Mouse (Mus musculus) kidney, embryonic 14.5 days (tissue): ENCODE results near the gene Zfp784. TPM values are rescaled to one million over a fixed set of nuclear protein-coding genes. Genes with fewer than 3 reads are reported as not detected.
"Not testable (repeated sequence)": the region's sequence is repeated elsewhere in the genome, so short reads cannot be mapped to it uniquely, and the experiment has no call there.

Experiments
- ATAC-seq: fragments of 200-750 bp; cut with Nextera tagmentation; 2 replicates; pipeline ENCODE4 v1.8.0; 2017; ENCODE audit warnings: moderate number of reproducible peaks, mild to moderate bottlenecking, moderate TSS enrichment, moderate library complexity; ENCODE audit not compliant: low FRiP score, low TSS enrichment
- H3K27ac ChIP-seq: fragments of 300-500 bp; sonication (generic); 2 replicates; pipeline ENCODE4 v1.5.1; 2014; ENCODE audit warnings: low read depth, mild to moderate bottlenecking, low read length, moderate library complexity, mixed read lengths
- H3K27me3 ChIP-seq: fragments of 300-500 bp; sonication (generic); 2 replicates; pipeline ENCODE4 v1.6.1; 2014; ENCODE audit warnings: mild to moderate bottlenecking, low read length; ENCODE audit not compliant: control insufficient read depth, insufficient read depth
- H3K36me3 ChIP-seq: fragments of 300-500 bp; sonication (generic); 2 replicates; pipeline ENCODE4 v1.6.1; 2014; ENCODE audit warnings: low read length, mixed read lengths; ENCODE audit not compliant: control insufficient read depth, insufficient read depth
- H3K4me1 ChIP-seq: fragments of 300-500 bp; sonication (generic); 2 replicates; pipeline ENCODE4 v1.6.1; 2014; ENCODE audit warnings: low read length, mixed read lengths; ENCODE audit not compliant: control insufficient read depth, insufficient read depth
- H3K4me2 ChIP-seq: fragments of 300-500 bp; sonication (generic); replicated peaks from 2 replicates; pipeline ENCODE4 v1.6.1; 2014; ENCODE audit warnings: low read depth, mild to moderate bottlenecking, low read length
- H3K4me3 ChIP-seq: fragments of 300-500 bp; sonication (generic); 2 replicates; pipeline ENCODE4 v1.5.1; 2014; ENCODE audit warnings: mild to moderate bottlenecking, low read length
- H3K9ac ChIP-seq: fragments of 300-500 bp; sonication (generic); 2 replicates; pipeline ENCODE4 v1.6.1; 2014; ENCODE audit warnings: low read depth, mild to moderate bottlenecking, low read length, moderate library complexity
- H3K9me3 ChIP-seq: fragments of 300-500 bp; sonication (generic); 2 replicates; pipeline ENCODE4 v1.6.1; 2016; ENCODE audit warnings: low read length; ENCODE audit not compliant: control insufficient read depth
- WGBS: fragments of 180-500 bp; shearing (Covaris S2); extraction: QIAGEN DNeasy Blood & Tissue Kit; methylation state at CpG from one replicate; pipeline ENCODE4 v1.1.7; 2014; 5-methylcytosine and 5-hydroxymethylcytosine counted together
- polyA plus RNA-seq: library from polyadenylated mRNA; unstranded; fragments of >200 nt; fragmentation: Nextera tagmentation; extraction: Ambion mirVana; gene quantifications from 2 replicates; pipeline ENCODE4 v1.2.1, GENCODE M21; 2014

Zfp784 gene
- polyA plus RNA-seq, 1 experiment from 2014 or later, result 5.0 TPM

DNA sequence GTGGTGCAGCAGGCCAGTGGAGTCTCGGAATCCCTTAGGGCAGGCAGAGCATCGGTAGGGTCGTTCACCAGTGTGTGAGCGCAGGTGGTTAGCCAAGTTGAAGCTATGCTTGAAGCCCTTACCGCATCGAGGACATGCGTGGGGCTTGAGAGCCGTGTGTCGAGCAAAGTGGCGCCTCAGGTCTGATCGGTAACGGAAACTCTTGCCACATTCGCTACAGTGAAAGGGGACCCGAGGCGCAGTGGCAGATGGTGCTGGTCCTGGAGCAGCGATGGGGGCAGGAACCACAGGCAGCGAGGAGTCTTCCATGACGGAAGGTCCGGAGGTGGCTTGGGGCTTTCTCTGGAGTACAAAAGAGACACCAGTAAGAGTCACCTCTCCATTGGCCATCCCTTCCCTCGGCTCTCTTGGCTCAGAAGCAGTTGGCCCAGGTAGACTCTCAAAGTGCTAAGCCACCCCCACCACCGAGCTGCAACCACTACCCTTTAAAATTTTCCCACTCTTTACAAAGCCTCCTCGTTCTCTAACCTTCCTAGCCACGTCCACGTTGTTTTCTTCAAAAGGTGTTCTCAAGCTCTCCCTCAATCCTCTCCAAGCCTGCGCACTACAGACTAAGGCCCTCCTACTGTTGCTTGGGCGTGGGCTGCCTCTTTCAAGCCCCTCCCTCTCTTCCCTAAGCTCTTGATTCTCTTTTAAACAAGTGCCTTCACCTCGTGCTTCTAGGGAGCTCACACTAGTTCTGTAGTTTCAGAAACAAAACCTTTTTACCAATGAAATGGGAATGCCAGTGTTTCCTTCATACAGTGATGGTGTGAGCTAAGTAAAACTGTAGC lies 25.3 kb downstream of the Zfp784 start:
- H3K9ac ChIP-seq, result no peak overlapping the region
- H3K4me3 ChIP-seq, result no peak overlapping the region; the same call in 1 of the 2 replicates
- no peak overlapping the region for H3K27ac ChIP-seq
- H3K27me3 ChIP-seq, result no peaks in the 10 kb centered on the region
- peak overlapping the region; percentile 40 for H3K4me2 ChIP-seq
- 91% methylated on average over 27 of the region's 27 CpGs for WGBS
- peaks cover 52% of the 10 kb centered on the region for H3K36me3 ChIP-seq
- ATAC-seq, result no peak
- peaks cover 2% of the 10 kb centered on the region; the same call in 1 of the 2 replicates for H3K9me3 ChIP-seq
- H3K4me1 ChIP-seq, result peaks cover 3% of the 10 kb centered on the region; the same call in 1 of the 2 replicates

DNA sequence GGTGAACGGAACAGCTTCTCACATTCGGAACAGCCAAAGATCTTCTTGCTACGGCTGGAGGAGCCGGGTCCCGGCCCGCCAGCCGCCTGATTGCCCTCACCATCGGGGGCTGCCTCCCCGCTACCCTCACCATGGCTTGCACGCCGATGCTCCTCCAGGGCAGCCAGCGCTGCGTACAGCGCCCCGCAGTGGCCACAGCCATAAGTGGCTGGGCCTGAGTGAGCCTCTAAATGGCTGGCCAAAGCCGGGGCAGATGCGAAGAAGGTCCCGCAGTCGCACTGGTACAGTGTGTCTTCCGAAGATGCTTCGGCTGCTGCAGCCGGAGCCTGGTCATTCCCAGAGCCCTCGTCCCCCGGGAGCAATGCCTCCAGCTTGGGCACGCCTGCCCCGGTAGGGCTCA lies 30.0 kb downstream of the Zfp784 start:
- Histone ChIP-seq H3K4me1 (peaks cover 2% of the 10 kb centered on the region; the same call in 1 of the 2 replicates), H3K4me2 (no peak overlapping the region), H3K36me3 (peaks cover 61% of the 10 kb centered on the region), H3K9me3 (peaks cover 2% of the 10 kb centered on the region; the same call in 1 of the 2 replicates), H3K9ac (no peak overlapping the region), H3K4me3 (no peak overlapping the region), H3K27me3 (no peaks in the 10 kb centered on the region), H3K27ac (no peak overlapping the region)
- 95% methylated on average over 26 of the region's 26 CpGs for WGBS
- no peak for ATAC-seq

DNA sequence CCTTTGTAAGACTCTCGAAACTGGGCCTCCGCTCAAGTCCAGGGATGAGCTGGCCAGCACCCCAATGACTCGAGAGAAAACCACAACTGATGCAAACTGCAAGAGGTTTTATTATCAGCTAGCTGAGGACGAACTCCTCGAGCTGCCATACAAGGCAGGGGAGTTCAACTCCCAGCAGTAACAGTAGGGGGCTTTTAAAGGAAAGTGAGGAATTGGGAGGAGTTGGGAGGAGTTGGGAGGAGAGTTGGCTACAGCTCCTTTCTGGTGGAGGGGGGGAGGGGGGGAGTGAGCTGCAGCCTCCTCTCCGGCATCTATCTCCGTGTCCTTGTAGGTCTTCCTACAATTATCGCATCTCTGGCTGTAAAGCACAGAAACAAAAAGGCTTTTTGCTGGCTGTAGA lies 35.4 kb downstream of the Zfp784 start:
- H3K4me3 ChIP-seq, H3K4me1 ChIP-seq: not testable (repeated sequence)
- 76% methylated on average over 8 of the region's 8 CpGs for WGBS

DNA sequence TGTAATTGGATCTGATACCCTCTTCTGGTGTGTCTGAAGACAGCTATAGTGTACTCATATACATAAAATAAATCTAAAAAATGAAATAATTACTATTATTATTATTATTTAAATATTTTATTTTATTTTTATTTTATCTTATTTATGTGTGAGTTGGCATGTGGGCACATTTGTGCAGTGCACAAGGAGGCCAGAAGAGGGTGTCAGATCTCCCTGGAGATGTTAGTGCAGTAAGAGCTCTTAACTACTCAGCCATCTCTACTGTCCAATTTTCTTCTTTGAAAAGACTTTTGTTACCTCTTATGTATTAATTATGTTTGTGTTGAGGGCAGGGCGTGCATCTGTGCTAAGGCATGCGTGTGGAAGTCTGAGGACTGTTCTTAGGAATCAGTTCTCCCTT lies 38.4 kb downstream of the Zfp784 start:
- Histone ChIP-seq H3K4me2 (no peak overlapping the region), H3K9me3 (no peaks in the 10 kb centered on the region), H3K27me3 (0 out of 2 replicates have a peak, but pooled peaks cover 2% of the 10 kb centered on the region), H3K9ac (no peak overlapping the region), H3K36me3 (no peaks in the 10 kb centered on the region), H3K4me3 (no peak overlapping the region), H3K27ac (no peak overlapping the region), H3K4me1 (peaks cover 6% of the 10 kb centered on the region; the same call in 1 of the 2 replicates)
- 66% methylated on average over 2 of the region's 2 CpGs for WGBS
- ATAC-seq, result no peak

More for the DNA sequence above, 35.4 kb downstream of the Zfp784 start:
- H3K4me2 ChIP-seq, H3K9ac ChIP-seq, H3K9me3 ChIP-seq, ATAC-seq, H3K27me3 ChIP-seq, H3K27ac ChIP-seq: not testable (repeated sequence)
- peaks cover 13% of the 10 kb centered on the region for H3K36me3 ChIP-seq

DNA sequence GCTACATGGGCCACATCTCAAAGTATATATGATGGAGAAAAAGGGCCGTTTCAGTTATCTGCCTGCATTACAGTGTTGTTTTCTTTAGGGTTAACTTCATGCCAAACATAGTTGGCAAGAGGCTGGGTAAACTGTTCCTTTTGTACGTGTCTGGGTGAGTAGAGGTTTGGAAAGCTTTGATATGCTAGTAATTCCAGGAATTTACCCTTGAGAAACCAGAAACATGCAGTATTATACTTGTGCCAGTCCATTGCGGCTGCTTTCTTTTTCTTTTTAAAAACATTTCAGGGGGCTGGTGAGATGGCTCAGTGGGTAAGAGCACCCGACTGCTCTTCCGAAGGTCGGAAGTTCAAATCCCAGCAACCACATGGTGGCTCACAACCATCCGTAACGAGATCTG lies 41.3 kb downstream of the Zfp784 start:
- Histone ChIP-seq H3K27ac (no peak overlapping the region), H3K4me1 (peaks cover 13% of the 10 kb centered on the region; the same call in 1 of the 2 replicates), H3K9me3 (peaks cover 17% of the 10 kb centered on the region), H3K4me2 (peak overlapping the region; percentile 65), H3K9ac (0 out of 2 replicates have a peak overlapping the region, but pooled peaks have one; percentile 87), H3K36me3 (peaks cover 19% of the 10 kb centered on the region), H3K4me3 (peak overlapping the region; percentile 76), H3K27me3 (peaks cover 8% of the 10 kb centered on the region; the same call in 1 of the 2 replicates)
- 67% methylated on average over 6 of the region's 8 CpGs for WGBS
- ATAC-seq, result no peak

DNA sequence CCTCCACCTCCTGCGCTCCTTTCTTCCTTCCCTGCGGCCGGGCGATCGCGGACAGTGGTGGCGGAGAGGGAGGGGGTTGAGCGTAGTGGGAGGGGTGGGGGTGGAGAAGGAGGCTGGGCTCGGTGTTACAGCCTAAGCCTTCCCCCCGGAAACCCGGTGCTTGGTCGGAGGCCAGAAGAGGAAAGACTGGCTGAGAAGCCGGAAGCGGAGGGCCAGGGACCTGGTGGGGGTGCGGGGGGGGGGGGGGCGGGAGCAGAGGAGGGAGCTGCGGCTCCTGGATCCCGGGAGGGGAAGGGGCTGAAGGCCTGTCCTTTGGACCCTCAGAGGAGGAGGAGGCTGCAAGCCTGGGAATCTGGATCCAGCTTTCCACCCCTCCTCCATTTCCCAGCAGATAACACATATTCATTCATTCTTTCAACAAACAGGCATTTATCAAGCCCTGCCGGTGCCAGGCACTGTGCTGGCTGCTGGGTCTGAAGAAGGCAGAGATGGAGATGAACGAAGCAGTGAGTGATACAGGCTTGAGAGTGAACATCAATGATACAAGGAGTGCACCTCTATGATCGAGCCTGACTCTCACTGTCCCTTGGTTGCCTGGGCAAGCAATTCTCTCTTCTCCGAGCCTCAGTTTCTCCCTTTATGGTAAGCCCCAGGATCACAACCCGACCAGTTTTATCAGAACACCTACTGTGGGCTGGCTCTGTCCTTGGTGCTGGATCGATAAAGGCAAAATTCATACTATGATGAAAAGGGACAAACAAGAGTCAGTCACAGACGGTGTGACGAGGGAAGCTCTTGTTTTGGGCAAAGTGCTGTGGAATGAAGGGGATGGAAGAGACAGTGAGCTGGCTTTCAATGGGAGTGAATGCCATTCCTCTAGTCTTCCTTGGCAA lies 42.0 kb downstream of the Zfp784 start, which contains the start of gene Zfp579:
TSS of gene Zfp579 (minus strand) at position 156 of the 893 bp plus-strand sequence.
- Histone ChIP-seq H3K27ac (peak within 1 kb of the TSS; percentile 52; the same call in 1 of the 2 replicates), H3K27me3 (peaks cover 8% of the 10 kb centered on the region; the same call in 1 of the 2 replicates), H3K9ac (peak within 1 kb of the TSS; percentile 87), H3K4me2 (peak within 1 kb of the TSS; percentile 65), H3K9me3 (peaks cover 17% of the 10 kb centered on the region), H3K4me1 (peaks cover 13% of the 10 kb centered on the region; the same call in 1 of the 2 replicates), H3K4me3 (peak within 1 kb of the TSS; percentile 76), H3K36me3 (peaks cover 19% of the 10 kb centered on the region)
- peak; percentile 86 for ATAC-seq
- WGBS, result 6% methylated on average over 18 of the region's 26 CpGs

DNA sequence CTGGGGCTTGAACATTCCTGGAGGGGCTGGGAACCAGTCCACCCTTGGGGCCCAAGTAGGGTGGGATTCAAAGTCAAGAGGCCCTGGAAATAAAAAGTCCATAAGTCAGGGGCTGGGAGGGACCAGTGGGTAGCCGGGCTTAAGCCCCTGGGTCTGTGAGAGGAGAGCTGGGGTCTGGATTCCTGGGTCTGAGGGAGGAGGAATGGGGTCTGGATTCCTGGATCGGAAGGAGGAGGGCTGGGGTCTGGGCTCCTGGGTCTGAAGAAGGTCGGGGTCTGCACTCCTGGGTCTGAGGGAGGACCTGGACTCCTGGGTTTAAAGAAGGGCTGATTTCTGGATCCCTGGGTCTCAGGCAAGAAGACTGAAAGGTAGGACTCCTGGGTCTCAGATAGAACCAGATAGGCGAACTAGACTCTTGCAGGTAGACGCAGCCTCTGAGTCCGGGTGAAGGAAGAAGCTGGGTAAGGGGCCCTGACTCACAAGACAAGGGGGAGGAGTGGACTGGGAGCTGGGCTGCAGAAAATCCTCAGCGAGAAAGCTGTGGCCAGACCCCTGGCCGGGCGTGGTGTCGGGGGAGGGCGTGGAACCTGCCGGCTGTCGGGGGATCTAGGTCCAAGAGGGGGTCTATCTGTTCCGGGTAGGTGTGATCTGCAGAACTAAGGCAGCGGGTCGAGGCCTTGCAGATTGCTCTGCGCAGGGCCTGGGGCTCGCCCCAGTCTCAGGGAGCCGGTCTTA lies 42.8 kb downstream of the Zfp784 start:
- peak overlapping the region; percentile 87 for H3K9ac ChIP-seq
- peak overlapping the region; percentile 76 for H3K4me3 ChIP-seq
- peaks cover 17% of the 10 kb centered on the region for H3K9me3 ChIP-seq
- H3K27ac ChIP-seq, result no peak overlapping the region
- 6% methylated on average over 19 of the region's 19 CpGs for WGBS
- peak overlapping the region; percentile 65 for H3K4me2 ChIP-seq
- no peak for ATAC-seq
- peaks cover 19% of the 10 kb centered on the region for H3K36me3 ChIP-seq
- peaks cover 8% of the 10 kb centered on the region; the same call in 1 of the 2 replicates for H3K27me3 ChIP-seq
- H3K4me1 ChIP-seq, result peaks cover 13% of the 10 kb centered on the region; the same call in 1 of the 2 replicates
